Mouse (Mus musculus): ENCODE measurements at regions not wholly inside any gene's neighbourhood (a gene's known extent, or its start where the extent isn't known, plus 50 kb on each side); places are given as distances from the start of the nearest gene placed in this dataset.

DNA sequence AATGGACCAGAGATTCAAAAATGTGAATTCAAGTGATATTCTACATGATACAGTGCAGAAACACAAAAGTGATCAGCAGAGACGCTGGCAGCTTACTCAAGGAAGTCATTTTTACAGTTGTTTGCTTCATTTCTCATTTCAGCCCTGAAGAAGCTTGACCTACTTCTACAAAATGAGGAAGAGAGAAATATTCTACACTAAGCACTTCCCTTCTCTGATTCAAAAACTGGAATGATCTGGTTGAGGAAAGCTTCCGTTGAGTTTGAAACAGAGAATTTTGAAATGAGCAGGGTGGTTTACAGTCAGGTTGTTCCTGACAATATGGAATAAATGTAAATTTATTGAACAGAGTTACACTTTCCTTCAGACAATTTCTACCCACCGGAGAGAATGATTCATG lies 478.1 kb upstream of the Alcam start:
- Histone ChIP-seq H3K27ac (ENCODE audit: insufficient read depth, low read length) (no peak overlapping the region), H3K4me1 (ENCODE audit: control insufficient read depth, insufficient read depth, low read length) (no peaks in the 10 kb centered on the region), H3K36me3 (ENCODE audit: control insufficient read depth, insufficient read depth, low read length, poor library complexity, severe bottlenecking) (no peaks in the 10 kb centered on the region), H3K4me3 (ENCODE audit: low read depth, low read length) (no peak overlapping the region), H3K27me3 (ENCODE audit: control insufficient read depth, insufficient read depth, low read length, poor library complexity, severe bottlenecking) (no peaks in the 10 kb centered on the region), H3K9ac (ENCODE audit: low read depth, poor library complexity, severe bottlenecking) (no peak overlapping the region), H3K9me3 (replicated peaks; ENCODE audit: control insufficient read depth, insufficient read depth, low read length, poor library complexity, severe bottlenecking) (no peaks in the 10 kb centered on the region)
- no peak for TF ChIP-seq CTCF (IDR thresholded peaks at IDR 0.05; ENCODE audit: low read depth, low read length)
- no peak for TF ChIP-seq EP300 (IDR thresholded peaks at IDR 0.05; ENCODE audit: insufficient read depth, low read depth, low read length)
- no peak for TF ChIP-seq POLR2A (IDR thresholded peaks at IDR 0.05; ENCODE audit: insufficient read depth, low read length)

DNA sequence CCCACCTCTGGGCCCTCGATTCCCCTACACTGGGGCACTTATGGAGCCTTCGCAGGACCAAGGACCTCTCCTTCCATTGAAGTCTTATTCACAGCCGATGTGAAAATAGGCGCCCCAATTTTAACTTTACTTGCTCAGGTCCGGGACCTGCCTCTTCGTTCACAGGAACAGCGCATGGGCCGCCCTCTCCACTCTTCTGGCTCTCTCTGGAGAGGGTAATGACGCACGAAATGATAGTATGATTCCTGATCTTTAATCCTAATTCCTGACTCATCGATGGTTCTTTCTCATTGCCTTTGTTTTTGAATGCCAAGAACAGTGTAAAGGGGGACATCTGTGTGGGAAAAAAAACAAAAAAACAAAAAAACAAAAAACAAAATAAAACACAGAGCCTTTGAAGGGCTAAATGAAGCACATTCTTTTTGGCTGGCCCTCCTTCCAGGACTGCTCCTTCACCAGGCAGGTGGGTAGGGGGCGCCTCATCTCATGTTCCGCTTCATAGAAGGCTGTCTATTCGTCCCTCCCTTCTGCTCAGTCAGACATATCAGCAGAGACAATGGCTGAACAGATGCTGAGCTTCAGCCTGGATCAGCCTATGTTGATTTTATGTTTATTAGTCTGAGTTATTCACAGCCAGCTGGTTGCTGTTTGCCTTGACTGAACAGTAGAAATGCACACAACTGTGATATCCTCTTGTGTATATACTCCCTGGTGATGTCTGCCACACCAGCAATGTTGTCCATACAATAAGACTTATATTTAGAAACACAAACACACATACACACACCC lies 438.8 kb upstream of the Alcam start:
- no peaks in the 10 kb centered on the region for H3K36me3 ChIP-seq (ENCODE audit: control insufficient read depth, insufficient read depth, low read length, poor library complexity, severe bottlenecking)
- no peak overlapping the region for H3K27ac ChIP-seq (ENCODE audit: insufficient read depth, low read length)
- H3K9me3 ChIP-seq (replicated peaks; ENCODE audit: control insufficient read depth, insufficient read depth, low read length, poor library complexity, severe bottlenecking) = no peaks in the 10 kb centered on the region
- H3K9ac ChIP-seq (ENCODE audit: low read depth, poor library complexity, severe bottlenecking) = no peak overlapping the region
- TF ChIP-seq EP300 (IDR thresholded peaks at IDR 0.05; ENCODE audit: insufficient read depth, low read depth, low read length) (no peak), POLR2A (IDR thresholded peaks at IDR 0.05; ENCODE audit: insufficient read depth, low read length) (no peak), CTCF (IDR thresholded peaks at IDR 0.05; ENCODE audit: low read depth, low read length) (no peak)
- no peaks in the 10 kb centered on the region for H3K27me3 ChIP-seq (ENCODE audit: control insufficient read depth, insufficient read depth, low read length, poor library complexity, severe bottlenecking)
- no peak overlapping the region for H3K4me3 ChIP-seq (ENCODE audit: low read depth, low read length)
- no peaks in the 10 kb centered on the region for H3K4me1 ChIP-seq (ENCODE audit: control insufficient read depth, insufficient read depth, low read length)

DNA sequence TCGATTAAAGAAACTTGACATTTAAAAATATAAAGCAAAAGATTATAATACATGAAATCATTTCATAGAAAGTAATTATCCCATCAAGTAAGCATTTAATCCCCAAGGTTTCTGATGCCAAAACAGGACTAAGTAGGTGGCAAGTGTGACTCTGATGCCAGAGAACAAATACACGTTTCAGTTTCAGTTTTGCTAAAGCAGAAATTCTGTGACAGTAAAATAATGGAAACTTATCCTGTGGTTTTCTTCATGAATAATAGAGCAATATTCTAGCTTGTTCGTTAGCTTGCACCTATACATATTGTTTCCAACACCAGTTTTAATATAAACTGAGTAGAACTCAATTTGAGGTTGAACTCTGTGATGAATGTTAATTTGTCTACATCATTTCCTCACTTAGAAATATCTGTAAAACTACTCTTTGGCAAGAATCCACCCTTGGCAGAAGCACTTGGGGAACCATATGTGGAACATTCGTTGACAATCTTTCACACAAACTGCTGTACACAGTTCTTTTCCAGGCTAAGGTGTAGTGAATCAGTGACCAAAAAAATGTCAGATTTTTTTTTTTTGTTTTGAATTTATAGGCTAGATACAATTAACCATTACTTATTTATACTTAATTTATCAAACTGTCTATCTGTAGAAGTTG lies 425.7 kb upstream of the Alcam start:
- Histone ChIP-seq H3K4me1 (ENCODE audit: control insufficient read depth, insufficient read depth, low read length) (no peaks in the 10 kb centered on the region), H3K4me3 (ENCODE audit: low read depth, low read length) (no peak overlapping the region), H3K27ac (ENCODE audit: insufficient read depth, low read length) (no peak overlapping the region), H3K9me3 (replicated peaks; ENCODE audit: control insufficient read depth, insufficient read depth, low read length, poor library complexity, severe bottlenecking) (no peaks in the 10 kb centered on the region), H3K27me3 (ENCODE audit: control insufficient read depth, insufficient read depth, low read length, poor library complexity, severe bottlenecking) (no peaks in the 10 kb centered on the region), H3K36me3 (ENCODE audit: control insufficient read depth, insufficient read depth, low read length, poor library complexity, severe bottlenecking) (no peaks in the 10 kb centered on the region), H3K9ac (ENCODE audit: low read depth, poor library complexity, severe bottlenecking) (no peak overlapping the region)
- TF ChIP-seq EP300 (IDR thresholded peaks at IDR 0.05; ENCODE audit: insufficient read depth, low read depth, low read length) (no peak), CTCF (IDR thresholded peaks at IDR 0.05; ENCODE audit: low read depth, low read length) (no peak), POLR2A (IDR thresholded peaks at IDR 0.05; ENCODE audit: insufficient read depth, low read length) (no peak)

DNA sequence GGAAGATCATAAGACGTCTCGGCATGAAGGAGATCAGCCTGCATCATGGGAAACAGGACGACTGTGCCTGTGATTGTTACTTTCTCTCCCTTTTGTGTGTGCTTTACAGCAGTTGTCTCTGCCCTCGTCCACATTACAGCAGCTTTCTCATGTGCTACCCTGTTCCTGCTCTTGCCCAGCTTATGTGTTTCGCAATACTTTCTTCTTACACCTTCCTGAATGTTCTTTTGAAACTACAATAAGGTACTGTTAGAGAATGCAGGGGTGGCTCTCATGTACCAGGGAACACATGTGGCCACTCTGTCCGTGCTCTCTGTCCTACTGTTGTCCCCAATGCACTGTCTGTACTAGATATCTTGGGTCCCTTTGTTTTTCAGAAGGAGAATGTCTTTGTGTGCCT lies 414.0 kb upstream of the Alcam start:
- Histone ChIP-seq H3K9ac (ENCODE audit: low read depth, poor library complexity, severe bottlenecking) (no peak overlapping the region), H3K4me1 (ENCODE audit: control insufficient read depth, insufficient read depth, low read length) (no peaks in the 10 kb centered on the region), H3K9me3 (replicated peaks; ENCODE audit: control insufficient read depth, insufficient read depth, low read length, poor library complexity, severe bottlenecking) (no peaks in the 10 kb centered on the region), H3K27ac (ENCODE audit: insufficient read depth, low read length) (no peak overlapping the region), H3K36me3 (ENCODE audit: control insufficient read depth, insufficient read depth, low read length, poor library complexity, severe bottlenecking) (no peaks in the 10 kb centered on the region), H3K27me3 (ENCODE audit: control insufficient read depth, insufficient read depth, low read length, poor library complexity, severe bottlenecking) (no peaks in the 10 kb centered on the region), H3K4me3 (ENCODE audit: low read depth, low read length) (no peak overlapping the region)
- TF ChIP-seq EP300 (IDR thresholded peaks at IDR 0.05; ENCODE audit: insufficient read depth, low read depth, low read length) = no peak
- no peak for TF ChIP-seq CTCF (IDR thresholded peaks at IDR 0.05; ENCODE audit: low read depth, low read length)
- TF ChIP-seq POLR2A (IDR thresholded peaks at IDR 0.05; ENCODE audit: insufficient read depth, low read length) = no peak

DNA sequence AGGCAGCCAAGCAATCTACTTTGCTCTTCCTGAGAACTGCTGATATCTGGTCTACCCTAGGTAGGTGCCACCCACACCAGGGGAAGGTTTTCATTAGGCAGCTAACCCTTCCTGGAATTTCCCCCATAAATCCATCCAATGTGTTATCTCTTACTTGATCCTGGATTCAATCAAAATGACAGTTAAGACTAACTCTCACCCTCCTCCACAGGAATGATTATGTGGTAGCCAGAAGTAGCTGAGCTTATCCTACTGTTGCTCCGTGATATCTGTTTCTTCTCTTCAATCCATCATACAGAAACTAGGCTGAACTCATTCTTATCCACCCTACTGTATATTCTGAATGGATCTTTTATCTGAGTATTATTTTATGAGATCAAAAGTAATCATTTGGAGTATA lies 409.7 kb upstream of the Alcam start:
- Histone ChIP-seq H3K27me3 (ENCODE audit: control insufficient read depth, insufficient read depth, low read length, poor library complexity, severe bottlenecking) (no peaks in the 10 kb centered on the region), H3K9me3 (replicated peaks; ENCODE audit: control insufficient read depth, insufficient read depth, low read length, poor library complexity, severe bottlenecking) (no peaks in the 10 kb centered on the region), H3K9ac (ENCODE audit: low read depth, poor library complexity, severe bottlenecking) (no peak overlapping the region), H3K36me3 (ENCODE audit: control insufficient read depth, insufficient read depth, low read length, poor library complexity, severe bottlenecking) (no peaks in the 10 kb centered on the region), H3K4me3 (ENCODE audit: low read depth, low read length) (no peak overlapping the region), H3K4me1 (ENCODE audit: control insufficient read depth, insufficient read depth, low read length) (no peaks in the 10 kb centered on the region), H3K27ac (ENCODE audit: insufficient read depth, low read length) (no peak overlapping the region)
- TF ChIP-seq CTCF (IDR thresholded peaks at IDR 0.05; ENCODE audit: low read depth, low read length) (no peak), POLR2A (IDR thresholded peaks at IDR 0.05; ENCODE audit: insufficient read depth, low read length) (no peak), EP300 (IDR thresholded peaks at IDR 0.05; ENCODE audit: insufficient read depth, low read depth, low read length) (no peak)

DNA sequence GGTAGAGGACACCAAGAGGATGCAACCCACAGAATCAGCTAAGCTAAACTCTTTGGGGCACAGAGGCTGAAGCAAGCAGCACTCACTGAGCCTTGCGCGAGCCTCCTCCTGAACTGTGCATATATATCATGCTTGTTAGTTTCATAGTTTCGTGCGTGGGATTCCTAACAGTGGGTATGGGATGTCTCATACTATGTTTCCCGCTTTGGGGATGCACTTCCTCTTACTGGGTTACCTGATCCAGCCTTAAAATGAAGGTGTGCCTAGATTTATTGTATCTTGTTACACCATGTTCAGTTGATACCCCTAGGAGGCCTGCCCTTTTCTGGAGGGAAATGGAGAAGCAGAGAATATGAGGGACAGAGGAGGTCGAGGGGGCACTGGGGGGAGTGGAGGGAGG lies 407.4 kb upstream of the Alcam start:
- no peak for TF ChIP-seq CTCF (IDR thresholded peaks at IDR 0.05; ENCODE audit: low read depth, low read length)
- no peak for TF ChIP-seq EP300 (IDR thresholded peaks at IDR 0.05; ENCODE audit: insufficient read depth, low read depth, low read length)
- no peak for TF ChIP-seq POLR2A (IDR thresholded peaks at IDR 0.05; ENCODE audit: insufficient read depth, low read length)
- no peak overlapping the region for H3K27ac ChIP-seq (ENCODE audit: insufficient read depth, low read length)
- H3K9me3 ChIP-seq (replicated peaks; ENCODE audit: control insufficient read depth, insufficient read depth, low read length, poor library complexity, severe bottlenecking) = no peaks in the 10 kb centered on the region
- no peak overlapping the region for H3K9ac ChIP-seq (ENCODE audit: low read depth, poor library complexity, severe bottlenecking)
- H3K4me1 ChIP-seq (ENCODE audit: control insufficient read depth, insufficient read depth, low read length) = no peaks in the 10 kb centered on the region
- H3K27me3 ChIP-seq (ENCODE audit: control insufficient read depth, insufficient read depth, low read length, poor library complexity, severe bottlenecking) = no peaks in the 10 kb centered on the region
- no peak overlapping the region for H3K4me3 ChIP-seq (ENCODE audit: low read depth, low read length)
- no peaks in the 10 kb centered on the region for H3K36me3 ChIP-seq (ENCODE audit: control insufficient read depth, insufficient read depth, low read length, poor library complexity, severe bottlenecking)
